Mouse (Mus musculus) embryonic stem cell, embryonic (primary cell): ENCODE measurements around the gene Cklf.

Experiments used
- CTCF ChIA-PET, 4 experiments: fragments of 300-600 bp in 2 of 4; fragments of 350-600 bp in 2 of 4; sonication (Branson Sonifier 250); formaldehyde crosslinking; loops; one replicate each; lab custom pipeline; 2022; ENCODE audit warnings: inconsistent platforms in 2 of 4; lab: Charles Lee
- POLR2A ChIA-PET, 4 experiments: fragments of 300-600 bp in 2 of 4; fragments of 350-600 bp in 2 of 4; sonication (Branson Sonifier 250); formaldehyde crosslinking; loops; one replicate each; lab custom pipeline; 2022; ENCODE audit warnings: antibody characterized with exemption in 4 of 4, inconsistent platforms in 1 of 4; lab: Charles Lee

Gene Cklf

GRCm38 (mm10) chr8:104250439-104251367, at the start of gene Cklf:
Gene Cklf, plus strand, starts transcription at chr8:104250861.
- CTCF ChIA-PET = interaction anchor here (0.5 to 1.6 kb wide), 23 partner anchors 9 to 1399 kb away, joined by 3 to 6 read pairs (median 4); partner anchors contain the start of genes Bean1 (in 1 of the 4), Dync1li2 (in 1 of the 4) and Terb1 (in 1 of the 4)
- POLR2A ChIA-PET = interaction anchor here in 3 of 4 experiments (0.6 to 2.4 kb wide), 17 partner anchors 10 to 352 kb away, joined by 3 to 9 read pairs (median 3); partner anchors contain the start of genes Dync1li2 (in 2 of the 3) and Pdp2 (in 1 of the 3)

DNA sequence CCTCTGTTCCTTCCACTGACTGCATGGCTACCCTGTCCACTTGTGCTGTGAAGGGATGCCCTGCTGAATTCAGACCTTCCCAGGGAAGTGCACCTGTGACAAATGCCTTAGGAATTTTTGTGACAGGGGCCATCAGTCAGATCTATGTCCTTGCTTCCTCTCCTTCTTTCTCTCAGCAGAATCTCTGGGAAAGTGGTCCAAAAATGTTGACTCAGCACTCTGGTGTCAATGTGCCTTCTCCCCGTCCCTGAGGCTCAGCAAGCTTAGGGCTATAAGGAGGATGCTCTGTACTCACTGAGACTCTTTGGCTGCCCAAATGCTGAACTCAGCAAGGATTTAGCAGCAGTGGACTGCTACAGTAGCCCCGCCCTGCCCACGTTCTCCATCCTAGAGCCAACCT, 49.0 kb upstream of the Cklf start:
- ChIA-PET POLR2A (no interaction called here), CTCF (no interaction called here)

GRCm38 (mm10) chr8:104202320-104202719, 48.3 kb upstream of the Cklf start:
- CTCF ChIA-PET = no interaction called here
- POLR2A ChIA-PET = no interaction called here

- CTCF ChIA-PET = no interaction called here
- POLR2A ChIA-PET = interaction anchor here in 2 of 4 experiments (0.5 to 1.5 kb wide), 3 partner anchors 10 to 127 kb away, joined by 3 to 4 read pairs (median 4); no protein-coding TSS in a partner anchor
Observed at GRCm38 (mm10) chr8:104205292-104205691, 45.4 kb upstream of the Cklf start.

DNA sequence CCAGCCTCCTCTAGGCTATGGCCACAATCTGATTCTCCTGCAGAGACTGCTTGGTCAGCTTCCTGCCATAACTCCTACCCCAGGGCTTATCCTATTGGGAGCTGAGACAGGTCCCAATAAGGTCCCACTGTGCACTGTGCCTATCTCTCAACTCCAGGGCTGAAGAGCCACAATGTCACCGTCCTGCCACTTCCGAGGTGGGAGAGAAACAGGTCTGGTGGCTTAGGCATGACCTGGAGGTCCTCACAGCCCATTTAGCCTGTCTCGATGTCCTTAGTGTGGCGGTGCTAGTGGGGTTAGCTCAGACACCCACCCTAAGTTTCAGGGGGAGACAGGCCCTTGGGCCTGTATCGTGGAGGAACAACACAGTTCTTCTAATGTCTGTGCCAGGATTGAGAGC, 33.1 kb upstream of the Cklf start:
- CTCF ChIA-PET = interaction anchor here in 3 of 4 experiments (0.5 to 1.8 kb wide), 6 partner anchors 14 to 303 kb away, joined by 3 to 11 read pairs (median 4); no protein-coding TSS in a partner anchor
- POLR2A ChIA-PET = interaction anchor here in 1 of 4 experiments (1.6 kb wide), 1 partner anchor 34 kb away, joined by 4 read pairs; no protein-coding TSS in a partner anchor

DNA sequence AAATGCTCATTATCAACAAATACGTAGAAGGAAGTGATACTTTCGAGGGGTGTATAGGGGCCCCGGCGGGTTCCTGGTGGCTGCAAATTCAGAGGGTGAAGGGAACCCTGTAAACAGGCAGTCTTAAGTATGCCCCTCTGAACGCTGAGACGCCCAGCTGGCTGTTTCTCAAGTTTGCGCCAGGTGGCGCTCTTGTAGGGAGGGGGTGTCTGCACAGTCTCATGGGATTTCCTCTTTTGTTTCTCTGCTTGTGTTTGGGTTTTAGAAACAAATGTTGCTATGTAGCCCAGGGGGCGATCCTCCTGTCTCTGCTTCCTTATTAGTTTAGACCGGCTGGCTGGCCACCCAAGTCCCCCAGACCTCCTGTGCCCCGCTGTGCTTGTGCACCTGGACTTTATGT, 31.6 kb upstream of the Cklf start:
- POLR2A ChIA-PET = interaction anchor here in 2 of 4 experiments (0.9 to 1.6 kb wide), 2 partner anchors 32 to 117 kb away, joined by 3 to 4 read pairs; no protein-coding TSS in a partner anchor
- CTCF ChIA-PET = interaction anchor here (0.6 to 1.8 kb wide), 47 partner anchors 8 to 1898 kb away, joined by 3 to 11 read pairs (median 4); partner anchors contain the start of gene Dync1li2 (in 2 of the 4)

DNA sequence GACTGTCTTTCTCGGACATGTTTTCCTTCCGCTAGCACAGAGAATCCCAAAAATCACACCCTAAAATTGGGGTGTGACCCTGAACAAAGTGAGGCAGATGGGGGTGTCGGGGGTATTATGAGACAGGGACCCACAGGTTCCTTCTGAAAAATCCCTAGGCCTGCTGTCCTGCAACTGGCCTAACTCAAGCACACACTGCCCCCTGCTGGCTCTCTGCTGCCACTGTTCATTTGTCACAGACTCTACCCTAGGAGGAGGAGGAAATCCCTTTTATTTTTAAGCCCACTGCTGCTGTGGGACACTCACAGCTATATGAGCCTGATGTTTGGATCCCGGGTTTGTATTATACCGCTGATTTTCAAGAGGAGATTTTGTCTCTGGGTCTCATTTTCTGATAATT, 30.9 kb upstream of the Cklf start:
- ChIA-PET CTCF (interaction anchor here in 1 of 4 experiments (0.6 kb wide), 2 partner anchors 15 to 73 kb away, joined by 3 read pairs; no protein-coding TSS in a partner anchor), POLR2A (no interaction called here)

DNA sequence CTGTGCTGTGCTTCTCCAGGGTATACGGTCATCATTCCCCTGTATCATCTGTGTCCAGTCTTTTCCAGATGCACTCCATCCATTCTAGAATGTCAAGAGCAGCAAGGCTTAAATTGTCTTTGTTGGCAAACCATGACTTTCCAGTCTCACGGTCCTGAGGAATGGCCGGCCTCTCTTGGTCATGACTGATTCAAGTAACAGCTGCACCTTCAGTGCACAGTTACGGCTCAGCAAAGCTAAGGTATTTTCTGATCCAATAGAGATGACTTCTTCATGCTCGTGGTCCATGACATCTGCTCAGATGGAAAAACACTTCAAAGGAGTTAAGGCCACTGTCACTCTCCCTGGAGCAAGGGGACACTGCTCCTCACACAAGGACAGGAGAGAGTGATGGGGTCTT, 23.6 kb upstream of the Cklf start:
- POLR2A ChIA-PET = no interaction called here
- CTCF ChIA-PET = interaction anchor here in 1 of 4 experiments (0.8 to 1.2 kb wide), 2 partner anchors 8 to 81 kb away, joined by 3 read pairs; no protein-coding TSS in a partner anchor

GRCm38 (mm10) chr8:104230377-104230776, 20.3 kb upstream of the Cklf start:
- ChIA-PET POLR2A (no interaction called here), CTCF (no interaction called here)

DNA sequence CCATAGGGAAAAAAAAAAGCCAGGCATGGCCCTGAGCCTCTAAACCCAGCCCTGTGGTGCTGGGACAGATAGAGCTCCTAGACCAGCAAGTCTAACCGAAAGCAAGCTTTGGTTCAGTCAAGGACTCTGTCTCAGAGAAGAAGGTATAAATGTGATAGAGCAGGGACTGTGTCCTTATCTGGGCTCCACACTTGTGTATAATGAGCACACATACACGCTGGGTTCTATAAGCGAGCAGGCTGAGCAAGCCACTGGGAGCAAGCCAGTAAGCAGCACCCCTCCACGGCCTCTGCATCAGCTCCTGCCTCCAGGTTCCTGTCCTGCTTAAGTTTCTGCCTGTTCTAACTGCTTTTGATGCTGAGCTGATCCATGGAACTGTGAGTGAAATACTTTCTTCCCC, 18.6 kb upstream of the Cklf start:
- POLR2A ChIA-PET = no interaction called here

GRCm38 (mm10) chr8:104232919-104233318, 17.7 kb upstream of the Cklf start:
- ChIA-PET POLR2A (no interaction called here), CTCF (interaction anchor here in 1 of 4 experiments (0.9 kb wide), 1 partner anchor 12 kb away, joined by 3 read pairs; no protein-coding TSS in a partner anchor)

More for the DNA sequence above, 18.6 kb upstream of the Cklf start:
- CTCF ChIA-PET = interaction anchor here in 1 of 4 experiments (0.9 kb wide), 1 partner anchor 11 kb away, joined by 3 read pairs; no protein-coding TSS in a partner anchor

DNA sequence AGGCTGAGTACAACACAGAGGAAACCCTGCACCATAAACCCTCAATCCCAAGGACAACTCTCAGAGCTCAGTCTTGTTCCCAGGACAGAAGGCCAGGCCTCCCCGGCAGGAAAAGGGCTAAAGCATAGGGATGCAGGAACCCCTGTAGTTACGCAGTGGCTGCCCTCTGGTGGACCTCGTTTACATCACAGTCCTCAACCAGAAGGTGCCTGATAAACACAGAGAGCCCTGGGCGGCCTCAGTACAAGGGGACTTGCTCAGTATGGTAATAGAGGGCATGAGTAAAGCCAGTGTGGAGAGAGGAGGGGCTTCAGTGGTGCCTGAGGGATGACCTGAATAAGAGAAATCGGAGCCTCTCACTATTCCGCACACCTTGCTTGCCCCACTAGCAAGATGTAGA, 16.1 kb upstream of the Cklf start:
- CTCF ChIA-PET = interaction anchor here in 3 of 4 experiments (0.5 to 1.7 kb wide), 7 partner anchors 14 to 368 kb away, joined by 3 to 5 read pairs (median 3); no protein-coding TSS in a partner anchor
- POLR2A ChIA-PET = interaction anchor here in 1 of 4 experiments (1.1 to 1.3 kb wide), 2 partner anchors 12 to 24 kb away, joined by 3 read pairs; no protein-coding TSS in a partner anchor

- CTCF ChIA-PET = no interaction called here
- POLR2A ChIA-PET = no interaction called here
Observed at GRCm38 (mm10) chr8:104239418-104239861, 11.2 kb upstream of the Cklf start.

- ChIA-PET POLR2A (interaction anchor here in 1 of 4 experiments (1.3 kb wide), 1 partner anchor 32 kb away, joined by 3 read pairs; no protein-coding TSS in a partner anchor), CTCF (interaction anchor here in 2 of 4 experiments (1.1 to 1.6 kb wide), 3 partner anchors 9 to 62 kb away, joined by 3 to 4 read pairs (median 3); partner anchors contain the start of gene Cklf (in 1 of the 2))
Observed at GRCm38 (mm10) chr8:104242038-104242644, 8.5 kb upstream of the Cklf start.

DNA sequence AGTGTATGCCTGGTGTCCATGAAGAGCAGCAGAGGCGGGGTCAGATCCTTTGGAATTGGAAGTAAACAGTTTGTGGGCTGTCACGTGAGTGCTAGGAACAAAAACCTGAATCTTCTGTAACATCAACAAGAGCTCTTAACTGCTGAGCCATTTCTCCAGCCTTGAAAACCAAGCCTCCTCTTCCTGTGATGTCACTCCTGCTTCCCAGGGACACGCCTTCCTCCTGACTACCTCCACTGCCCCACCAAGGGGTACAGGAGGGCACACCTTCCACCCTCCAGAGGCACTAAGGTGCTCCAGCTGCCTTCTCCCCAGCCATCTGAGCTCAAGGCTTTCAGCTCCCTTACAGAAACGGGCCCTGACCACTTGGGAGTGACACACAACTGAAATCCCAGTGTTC, 4.0 kb upstream of the Cklf start:
- CTCF ChIA-PET = interaction anchor here in 1 of 4 experiments (0.6 kb wide), 1 partner anchor 323 kb away, joined by 3 read pairs; no protein-coding TSS in a partner anchor
- POLR2A ChIA-PET = interaction anchor here in 1 of 4 experiments (0.9 to 1.0 kb wide), 2 partner anchors 12 to 196 kb away, joined by 3 to 5 read pairs; partner anchors contain the start of gene Dync1li2

GRCm38 (mm10) chr8:104247054-104247907, 3.4 kb upstream of the Cklf start:
- CTCF ChIA-PET = interaction anchor here in 1 of 4 experiments (0.6 kb wide), 1 partner anchor 322 kb away, joined by 3 read pairs; no protein-coding TSS in a partner anchor
- POLR2A ChIA-PET = interaction anchor here in 1 of 4 experiments (0.9 to 1.0 kb wide), 2 partner anchors 12 to 195 kb away, joined by 3 to 5 read pairs; partner anchors contain the start of gene Dync1li2

DNA sequence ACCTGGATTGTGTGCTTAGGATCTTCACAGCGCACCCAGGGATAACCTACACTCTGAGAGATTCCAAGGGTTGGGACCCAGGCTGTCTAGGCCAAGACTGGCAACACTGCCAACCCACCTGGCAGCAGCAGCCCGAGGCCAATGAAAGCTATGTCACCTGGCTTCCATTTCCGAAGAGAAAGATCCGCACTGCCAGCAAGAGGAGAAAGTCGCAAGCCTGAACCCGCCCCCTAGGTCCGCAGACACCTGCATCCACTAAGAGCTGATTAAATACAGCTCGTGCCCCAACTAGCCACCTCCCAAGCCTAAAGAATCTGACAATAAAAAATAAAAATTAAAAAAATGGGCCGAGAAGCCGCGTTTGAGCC, 2.8 kb upstream of the Cklf start:
- POLR2A ChIA-PET = interaction anchor here in 1 of 4 experiments (0.5 kb wide), 1 partner anchor 207 kb away, joined by 4 read pairs; no protein-coding TSS in a partner anchor
- CTCF ChIA-PET = no interaction called here
